Mouse (Mus musculus) layer of hippocampus, postnatal 36 days (tissue): ENCODE measurements around the gene Vps54. TPM values are rescaled to one million over a fixed set of nuclear protein-coding genes. Genes with fewer than 3 reads are reported as not detected.
"Not testable (repeated sequence)": the region's sequence is repeated elsewhere in the genome, so short reads cannot be mapped to it uniquely, and the experiment has no call there.

ENCODE experiments used
- DNase-seq, 2 experiments: peaks; one replicate each; pipeline ENCODE4 v3.0.0; 2022
- total RNA-seq, 2 experiments: library from RNA; stranded (reverse); gene quantifications; 2 replicates each; pipeline ENCODE4 v1.2.3; 2021

Gene Vps54
- total RNA-seq = 10 to 100 TPM; 27.8 to 28.2 TPM

DNA sequence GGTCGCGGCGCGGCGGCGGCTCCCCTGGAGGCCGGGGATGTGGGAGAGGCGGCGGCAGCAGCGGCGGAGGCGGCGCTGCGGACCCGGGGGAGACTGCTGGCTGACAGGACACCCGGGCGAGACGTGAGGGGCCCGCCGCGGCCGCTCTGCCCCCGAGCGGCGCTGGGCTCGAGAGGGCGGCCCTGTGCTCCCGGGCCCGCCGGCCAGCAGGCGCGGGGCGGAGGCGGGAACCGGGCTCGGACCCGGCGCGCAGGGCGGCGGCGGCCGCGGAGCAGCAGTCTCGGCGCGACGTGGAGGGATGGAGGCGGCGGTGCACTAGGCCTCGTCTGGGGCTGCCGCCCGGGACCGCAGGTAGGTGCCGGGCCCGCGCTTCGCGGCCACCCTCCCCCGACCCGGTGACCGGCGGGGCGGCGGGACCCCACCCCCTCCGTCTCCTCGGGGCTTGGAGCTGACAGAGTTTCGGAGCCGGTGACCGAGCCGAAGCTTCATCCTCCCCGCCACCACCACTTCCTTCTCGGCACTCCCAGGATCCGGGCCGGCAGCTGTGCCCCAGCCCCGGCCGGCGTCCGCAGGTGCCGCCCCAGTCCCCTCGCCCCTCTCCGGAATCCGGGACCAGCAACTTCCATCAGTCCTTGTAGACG, at the start of gene Vps54:
Gene Vps54, plus strand, starts transcription at position 261 of the 641 bp plus-strand sequence.
- DNase-seq = peak; percentile 60 to 61

DNA sequence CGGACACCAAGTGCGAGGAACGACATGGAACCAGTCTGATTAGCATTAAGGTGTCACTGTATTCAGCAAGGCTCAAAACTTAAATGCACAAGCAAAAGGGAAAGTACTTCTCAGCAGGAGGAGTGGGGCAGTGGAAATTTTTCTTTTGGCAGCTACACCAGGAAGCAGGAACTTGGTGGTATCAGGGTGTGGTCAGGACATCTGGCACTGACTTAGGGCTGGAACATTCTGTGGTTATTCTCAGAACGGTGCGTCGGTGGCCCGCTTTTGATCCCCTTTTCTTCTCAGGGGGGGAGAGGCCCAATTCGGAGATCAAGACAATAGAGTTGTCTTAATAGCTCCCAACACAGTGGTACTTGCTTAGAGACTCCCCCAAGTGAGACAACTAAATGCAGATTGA, 47.3 kb upstream of the Vps54 start:
- DNase-seq = not testable (repeated sequence)

DNA sequence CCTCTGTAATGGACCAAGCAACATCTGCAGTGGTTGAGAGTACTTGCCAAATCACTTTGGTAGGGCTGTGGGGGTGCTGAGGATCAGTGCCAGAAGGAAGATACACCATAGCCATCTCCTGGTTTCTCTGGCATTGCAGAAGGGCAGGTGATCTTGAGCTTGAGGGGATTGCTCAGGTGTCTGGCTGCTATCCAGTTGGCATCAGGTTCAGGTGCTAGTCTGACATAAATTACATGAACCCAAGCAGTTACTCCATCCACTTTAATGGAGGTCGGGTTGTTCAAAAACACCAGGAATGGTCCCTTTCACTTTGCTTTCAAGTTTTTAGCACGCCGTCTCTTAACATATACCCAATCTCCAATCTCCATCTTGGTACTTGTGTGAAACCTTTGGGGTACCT, 44.2 kb upstream of the Vps54 start:
- DNase-seq = no peak

DNA sequence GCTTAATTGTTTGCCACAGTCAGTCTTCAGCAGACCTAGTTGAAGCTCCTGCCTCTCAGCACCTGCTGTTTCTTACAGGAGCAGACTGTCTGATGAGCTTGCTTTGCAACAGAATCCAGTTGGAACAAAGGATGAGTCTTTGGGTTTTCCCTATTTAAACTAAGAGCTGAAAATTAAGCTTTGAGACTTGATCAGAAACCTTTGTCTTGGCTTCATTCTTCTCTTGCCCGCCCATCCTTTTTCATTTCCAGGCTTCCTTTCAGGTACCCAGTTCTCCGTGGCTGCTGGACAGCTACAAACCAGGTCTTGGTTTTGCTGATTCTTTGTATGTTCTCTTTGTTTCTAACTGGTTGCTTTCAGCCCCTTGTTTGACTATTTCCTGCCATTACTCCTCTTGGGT, 30.0 kb upstream of the Vps54 start:
- no peak for DNase-seq

DNA sequence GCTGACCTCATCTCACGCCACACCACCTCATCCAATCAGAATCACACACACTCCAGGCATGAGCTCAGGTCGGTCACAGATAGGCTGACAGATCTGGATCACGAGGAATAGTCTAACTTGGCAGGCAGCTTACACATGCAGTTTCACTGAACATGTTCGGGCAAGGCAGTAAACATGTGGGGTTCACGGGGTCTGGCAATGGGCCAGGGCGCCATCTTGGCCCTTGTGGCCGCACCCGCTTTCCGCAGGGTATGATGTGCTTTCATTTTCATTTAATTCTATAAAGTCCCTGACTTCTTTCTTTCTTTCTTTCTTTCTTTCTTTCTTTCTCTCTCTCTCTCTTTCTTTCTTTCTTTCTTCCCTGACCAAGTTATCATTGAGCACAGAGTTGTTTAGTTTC, 29.4 kb upstream of the Vps54 start:
- not testable (repeated sequence) for DNase-seq

DNA sequence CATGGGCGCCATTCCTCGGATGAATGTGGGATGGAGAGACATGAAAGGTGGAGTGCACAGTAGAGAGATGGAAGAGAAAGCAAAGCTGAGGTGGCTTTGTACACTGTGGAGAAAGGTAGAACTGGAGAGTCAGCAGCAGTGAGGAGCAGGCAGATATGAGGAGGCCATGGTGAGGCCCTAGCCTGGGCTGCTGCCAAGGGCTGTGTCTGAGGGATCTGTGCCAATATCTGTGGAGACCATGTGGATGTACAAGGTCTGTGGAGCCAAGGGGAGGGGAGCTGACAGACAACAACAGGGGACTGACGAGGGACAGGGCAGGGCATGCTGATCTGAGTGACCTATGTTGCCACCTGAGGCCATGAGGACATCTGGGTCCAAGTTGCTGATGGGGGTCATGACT, 21.7 kb upstream of the Vps54 start:
- DNase-seq = no peak

DNA sequence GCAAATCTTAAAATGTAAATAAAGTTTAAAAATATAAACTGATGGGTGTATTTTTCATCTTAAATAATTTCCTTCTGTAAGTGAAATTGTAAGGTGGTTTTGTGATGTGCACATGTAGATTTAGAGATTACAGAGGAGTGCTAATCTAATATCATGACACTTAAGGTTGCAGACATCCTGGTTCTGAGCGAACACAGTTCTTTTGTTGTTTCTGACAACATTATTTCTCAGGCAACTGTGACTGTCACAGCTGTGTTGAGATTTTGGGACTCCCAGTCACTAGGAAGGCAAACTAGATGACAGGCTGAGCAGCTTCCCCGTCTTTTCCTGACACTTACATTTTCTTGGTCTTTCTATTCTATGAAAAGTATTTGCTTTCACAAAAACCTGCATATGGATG, 19.8 kb upstream of the Vps54 start:
- DNase-seq = no peak

DNA sequence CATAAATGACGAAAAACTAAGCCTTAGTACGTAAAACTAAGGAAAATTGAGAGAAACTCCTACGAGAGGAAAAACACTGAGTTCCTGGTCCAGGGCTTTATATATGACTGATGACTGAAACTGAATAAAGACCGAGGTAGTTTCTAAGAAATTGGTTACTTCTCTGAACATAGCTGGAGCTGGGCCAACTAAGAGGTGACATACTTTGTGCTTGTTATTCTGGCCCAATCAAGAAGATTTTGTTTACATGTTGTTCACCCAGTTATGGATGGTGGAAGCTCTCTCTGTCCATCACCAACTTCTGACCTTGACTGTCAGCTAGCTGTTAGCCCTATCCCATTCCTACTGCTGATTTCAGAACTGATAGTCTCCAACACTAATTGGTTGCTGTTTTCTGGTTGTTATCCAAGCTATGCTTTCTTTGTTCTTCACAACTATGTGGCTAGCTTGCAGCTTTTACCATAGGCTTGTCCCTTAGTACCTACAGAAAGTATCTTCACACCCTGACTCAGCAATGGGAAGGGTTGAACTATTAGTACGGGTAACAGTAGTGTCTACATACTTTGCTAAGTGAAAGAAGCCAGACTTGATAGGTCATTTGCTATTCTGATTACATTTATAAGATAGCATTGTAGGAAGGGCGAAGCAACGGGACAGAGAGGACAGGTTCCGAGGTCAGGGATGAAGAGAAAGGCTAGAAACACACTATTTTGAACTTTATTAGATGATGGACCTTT, 19.1 kb upstream of the Vps54 start:
- DNase-seq = no peak

DNA sequence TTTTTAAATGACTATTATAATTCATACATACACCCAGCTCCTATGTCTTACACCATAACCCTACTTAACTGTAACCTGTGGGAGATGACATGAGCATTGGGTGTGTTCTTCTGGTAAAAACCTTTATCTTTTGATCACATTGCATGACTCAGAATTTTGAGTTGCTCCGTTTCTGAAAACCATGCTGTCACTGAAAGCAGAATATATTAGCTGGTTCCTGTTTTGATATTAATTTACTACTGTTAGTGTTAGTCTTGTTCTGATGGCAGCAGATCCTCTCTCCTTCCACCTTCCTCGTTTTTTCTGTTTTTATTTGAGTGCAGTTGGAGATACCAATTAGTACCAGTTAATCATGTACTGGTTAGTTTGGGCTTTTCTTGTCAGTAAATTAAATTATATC, 18.3 kb upstream of the Vps54 start:
- no peak for DNase-seq

DNA sequence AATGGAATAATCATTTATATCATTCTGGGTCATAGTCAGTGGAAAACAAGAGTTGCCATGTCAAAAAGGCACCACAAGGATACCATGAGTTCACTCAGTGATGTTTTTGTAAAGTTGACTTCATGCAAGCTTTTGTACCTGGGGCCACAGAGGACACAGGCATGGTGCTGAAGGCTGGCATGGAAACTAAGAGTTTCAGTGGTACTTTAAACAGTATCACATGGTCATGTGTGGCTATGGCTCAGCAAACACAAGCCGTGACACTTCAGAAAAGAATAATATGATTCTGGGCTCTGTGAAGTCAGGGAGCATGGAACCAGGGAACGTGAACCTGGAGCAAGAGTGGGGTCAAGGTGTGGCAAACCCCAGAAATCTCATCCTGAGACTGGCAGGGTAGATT, 17.7 kb upstream of the Vps54 start:
- DNase-seq = no peak

DNA sequence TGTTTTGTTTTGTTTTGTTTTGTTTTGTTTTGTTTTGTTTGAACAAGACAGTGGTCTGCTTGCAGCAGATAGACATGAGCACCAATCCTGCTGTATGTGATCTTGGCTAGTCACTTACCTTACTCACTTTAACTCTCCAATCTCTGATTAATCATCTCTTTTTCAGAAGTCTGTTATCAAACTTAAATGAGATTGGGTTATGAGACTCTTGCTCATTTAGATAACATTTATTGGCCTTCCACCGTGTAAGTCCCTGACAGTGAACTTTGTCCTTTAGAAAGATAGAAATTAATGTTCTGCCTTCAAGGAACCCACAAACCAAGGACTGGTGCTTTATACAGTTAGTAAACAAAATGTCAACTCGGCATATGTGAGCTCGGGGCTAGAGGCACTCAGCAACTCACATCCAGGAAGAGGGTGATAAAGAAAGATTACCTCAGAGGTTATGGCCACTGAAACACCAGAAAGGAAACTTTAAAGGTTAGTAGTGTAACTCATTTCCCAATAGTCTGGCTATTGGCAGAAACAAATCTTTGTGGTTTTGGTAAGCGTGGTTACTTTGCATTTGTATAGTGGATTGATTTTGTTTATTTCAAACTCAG, 16.4 kb upstream of the Vps54 start:
- DNase-seq = no peak

DNA sequence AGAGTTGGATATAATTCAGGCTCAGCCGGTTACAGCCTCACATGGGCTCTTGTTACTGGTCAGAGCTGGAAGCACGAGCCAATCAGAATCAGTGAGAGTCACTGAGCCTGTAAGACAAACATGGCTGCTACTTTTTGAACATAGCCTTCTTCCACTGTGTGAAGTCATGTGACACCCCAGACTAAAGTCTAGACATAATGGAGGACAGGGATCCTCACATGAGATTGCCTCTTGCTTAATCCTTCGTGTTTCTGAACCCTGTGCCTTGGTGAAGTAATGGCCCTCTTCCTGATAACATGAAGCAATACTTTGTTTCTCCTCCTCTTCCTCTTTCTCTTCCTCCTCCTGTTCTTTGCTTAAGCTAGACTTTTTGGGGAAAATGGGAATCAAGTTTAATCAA, 15.5 kb upstream of the Vps54 start:
- DNase-seq = no peak

DNA sequence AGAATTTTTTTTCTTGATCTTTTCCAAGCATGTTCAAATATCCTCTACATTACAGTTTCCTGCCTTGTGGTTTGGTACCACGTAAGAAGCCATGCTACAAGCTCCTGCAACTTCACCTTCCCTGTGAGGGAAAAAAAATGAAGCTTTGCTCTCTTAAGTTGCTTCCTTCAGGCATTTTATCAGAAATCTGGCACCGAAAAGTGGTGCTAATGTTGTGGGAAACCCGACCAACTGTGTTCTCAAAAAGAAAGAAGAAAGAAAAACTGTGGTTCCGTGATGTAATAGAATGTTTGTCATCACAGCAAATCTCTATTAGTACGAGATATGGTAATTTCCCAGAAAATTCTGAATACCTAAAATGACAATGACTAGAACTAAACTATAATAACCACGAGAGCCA, 15.0 kb upstream of the Vps54 start:
- no peak for DNase-seq

DNA sequence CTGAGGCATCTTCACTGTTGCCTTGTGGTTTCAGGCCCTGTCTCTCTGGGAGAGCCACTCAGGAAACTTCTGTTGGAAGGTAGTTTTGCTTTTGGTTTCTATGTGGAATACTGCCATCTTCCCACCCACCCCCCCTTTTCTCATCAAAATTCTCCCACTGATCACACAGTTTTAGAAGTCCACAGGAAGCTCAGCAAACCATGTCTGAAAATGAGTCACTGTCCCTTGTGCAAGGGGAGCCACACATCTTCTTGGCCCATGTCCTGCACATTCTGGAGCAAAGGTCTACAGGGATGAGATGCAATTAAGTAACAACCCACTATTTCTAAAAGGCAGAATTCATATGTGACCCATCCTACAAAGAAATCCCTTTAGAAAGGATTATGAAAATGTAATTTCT, 14.6 kb upstream of the Vps54 start:
- DNase-seq = no peak

DNA sequence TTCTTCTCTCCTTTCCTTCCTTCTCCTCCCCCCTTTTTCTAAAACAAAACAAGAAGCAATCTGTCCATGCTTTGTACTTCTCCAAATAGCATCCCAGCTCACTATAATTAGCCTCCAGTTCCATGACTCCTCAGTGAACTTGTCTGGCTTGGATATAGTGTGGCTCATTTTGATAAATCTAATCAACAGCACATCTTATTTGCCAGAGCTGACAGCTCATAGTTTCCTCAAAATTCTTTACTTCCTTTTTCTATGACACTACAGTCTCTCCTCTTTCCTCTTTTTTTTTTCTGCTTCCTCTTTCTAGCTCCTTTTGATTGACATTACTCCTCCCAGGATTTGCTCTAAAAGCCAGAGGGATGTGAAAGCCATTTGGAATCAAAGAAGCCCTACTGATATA, 14.1 kb upstream of the Vps54 start:
- no peak for DNase-seq

DNA sequence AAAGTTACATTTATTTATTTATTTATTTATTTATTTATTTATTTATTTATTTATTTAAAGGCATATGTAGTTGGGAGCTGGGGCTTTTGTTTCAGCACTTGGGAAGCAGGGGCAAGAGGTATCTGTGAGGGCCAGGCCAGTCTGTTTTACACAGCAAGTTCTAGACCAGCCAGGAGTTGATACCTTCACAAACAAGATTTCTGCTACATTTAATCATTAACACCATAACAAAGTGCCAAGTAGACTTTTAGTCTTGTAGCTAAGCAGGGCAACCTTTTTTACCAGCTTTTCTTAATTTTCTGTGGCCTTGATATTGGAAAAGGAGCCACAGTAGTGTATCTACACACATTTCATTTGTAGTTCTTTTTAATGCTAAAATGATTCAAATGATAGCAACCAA, 3.7 kb upstream of the Vps54 start:
- DNase-seq = no peak

DNA sequence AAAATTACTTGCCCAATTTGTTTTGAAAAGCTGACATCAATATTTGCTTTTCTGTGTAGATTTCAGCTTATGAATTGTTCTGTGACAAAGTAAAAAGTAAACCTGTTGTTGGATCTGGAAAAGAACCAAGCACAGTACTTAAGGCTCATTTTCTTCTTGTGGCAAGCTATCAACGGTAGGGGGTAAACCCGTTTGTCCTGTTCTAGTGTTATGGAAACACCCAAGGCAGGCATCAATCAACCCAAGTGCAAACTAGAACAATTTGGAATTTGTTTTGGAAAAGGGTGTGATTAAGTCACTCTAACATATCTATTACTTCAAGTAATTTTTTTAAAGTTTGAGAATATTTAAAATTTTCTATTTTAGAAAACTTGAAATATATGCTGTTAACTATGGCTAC, 3.3 kb upstream of the Vps54 start:
- DNase-seq = no peak

DNA sequence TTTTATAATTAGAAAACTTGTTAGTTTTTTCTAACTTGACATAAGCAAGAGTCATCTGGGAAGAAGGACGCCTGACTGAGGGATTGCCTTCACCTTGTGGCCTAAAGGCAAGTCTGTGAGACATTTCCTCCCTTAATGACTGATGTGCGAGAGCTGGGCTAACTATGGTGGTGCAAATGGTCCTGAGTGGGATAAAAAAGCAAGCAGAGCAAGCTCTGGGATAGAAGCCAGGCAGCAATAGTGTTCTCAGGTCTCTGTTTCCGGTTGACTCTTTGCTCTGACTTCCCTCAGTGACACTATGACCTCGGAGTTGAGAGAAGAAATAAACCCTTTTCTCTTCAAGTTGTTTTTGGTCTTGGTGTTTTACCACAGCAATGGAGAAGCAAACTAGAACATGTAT, 2.1 kb upstream of the Vps54 start:
- DNase-seq = no peak

DNA sequence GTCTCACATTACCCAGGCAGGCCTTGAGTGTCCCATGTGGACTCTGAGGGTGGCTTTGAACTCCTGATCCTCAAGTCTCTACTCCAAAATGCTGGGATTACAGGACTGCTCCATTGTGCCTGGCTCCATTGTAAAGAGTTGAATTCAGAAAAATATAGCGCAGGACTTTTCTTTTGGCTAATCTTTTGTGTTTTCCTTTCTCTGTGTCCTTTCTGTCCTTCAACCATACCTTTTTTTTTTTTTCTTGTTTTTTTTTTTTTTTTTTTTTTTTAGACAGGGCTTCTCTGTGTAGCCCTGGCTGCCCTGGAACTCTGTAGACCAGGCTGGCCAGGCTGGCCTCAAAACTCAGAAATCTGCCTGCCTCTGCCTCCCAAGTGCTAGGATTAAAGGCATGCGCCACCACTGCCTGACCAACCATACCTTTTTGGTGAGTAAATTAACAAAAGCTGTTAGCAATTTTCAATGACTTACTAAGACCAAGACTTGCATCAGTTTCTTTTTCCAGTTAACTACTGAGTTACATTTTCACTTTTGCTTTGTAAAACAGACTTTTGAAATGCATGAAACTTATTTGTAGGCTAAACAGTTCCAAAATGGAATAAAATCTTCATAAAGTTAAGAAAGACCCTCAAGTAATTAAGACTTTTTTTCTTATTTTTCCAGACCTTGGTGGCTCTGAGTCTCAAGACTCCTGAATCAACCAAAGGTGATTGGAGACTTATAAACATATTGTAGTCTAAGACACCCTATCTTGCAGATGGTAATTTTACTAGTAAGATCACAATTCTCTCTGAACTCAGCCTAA, 1.4 kb upstream of the Vps54 start:
- no peak for DNase-seq

DNA sequence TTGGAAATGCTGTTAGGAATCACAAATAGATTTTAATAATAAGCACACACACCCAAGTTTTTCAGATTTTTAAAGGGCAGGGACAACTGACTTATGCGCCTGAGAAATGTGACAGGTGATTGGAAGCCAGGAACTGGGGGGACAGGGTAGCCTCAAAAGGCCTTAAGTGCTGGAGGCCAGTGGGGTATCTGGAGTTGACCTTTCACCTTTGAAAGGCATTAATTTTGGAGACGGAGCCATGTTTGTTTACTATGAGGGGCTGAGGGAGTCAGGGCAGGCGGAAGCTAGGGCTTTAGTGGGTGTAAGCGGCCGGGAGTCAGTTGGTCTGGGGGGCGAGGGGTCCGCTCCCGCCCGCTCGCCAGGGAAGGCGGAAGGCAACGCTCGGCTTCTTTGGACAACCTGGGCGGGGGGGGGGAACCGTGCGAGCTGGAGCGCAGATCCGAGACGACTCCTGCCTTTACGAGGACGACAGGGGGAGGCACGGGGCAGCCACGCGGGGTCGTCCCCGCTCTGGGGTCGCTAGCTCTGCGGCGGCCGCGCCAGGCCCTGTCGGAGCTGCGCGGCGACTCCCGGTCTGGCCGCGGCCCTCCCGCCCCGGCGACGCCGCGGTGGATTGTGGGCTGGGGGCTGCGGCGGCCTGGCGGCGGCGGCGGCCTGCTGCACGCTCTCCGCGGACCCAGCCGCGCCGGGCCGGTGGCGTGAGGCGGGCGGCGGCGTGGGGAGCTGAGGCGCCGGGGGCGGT, 631 bp upstream of the Vps54 start:
- no peak for DNase-seq

DNA sequence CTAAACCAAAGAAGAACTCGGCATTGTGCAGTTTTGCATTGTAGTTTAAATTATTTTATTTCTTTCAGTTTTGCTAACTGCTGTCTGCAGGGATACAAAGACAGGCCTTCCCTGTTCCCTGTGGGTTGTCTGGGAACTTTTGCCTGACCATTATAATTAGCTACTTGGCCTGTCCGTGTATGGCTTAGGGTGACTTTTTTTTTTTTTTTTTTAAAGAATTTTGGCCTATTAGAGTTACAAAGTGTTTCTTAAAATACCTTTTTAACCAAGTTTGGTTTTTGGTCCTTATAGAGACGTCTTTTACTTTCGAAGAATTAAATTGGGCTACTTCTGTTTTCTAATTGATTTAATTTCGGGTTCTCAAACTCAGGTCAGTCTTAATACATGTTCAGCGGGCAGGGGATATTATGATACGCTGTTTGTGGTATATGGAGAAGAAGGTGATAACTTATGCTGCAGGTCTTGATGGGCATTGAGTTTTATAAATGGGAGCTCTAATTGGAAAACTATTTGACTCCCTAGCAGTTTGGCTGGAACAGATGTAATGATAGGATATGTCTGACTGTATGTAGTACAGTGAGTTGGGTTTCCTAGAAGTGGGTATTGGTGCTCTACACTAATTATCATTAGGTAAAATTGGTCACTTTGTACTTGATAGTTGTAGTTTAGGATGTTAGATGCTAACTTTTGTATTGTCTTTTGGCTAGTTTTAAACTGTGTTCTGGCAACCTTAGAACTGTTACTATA, 855 bp downstream of the Vps54 start:
- no peak for DNase-seq

DNA sequence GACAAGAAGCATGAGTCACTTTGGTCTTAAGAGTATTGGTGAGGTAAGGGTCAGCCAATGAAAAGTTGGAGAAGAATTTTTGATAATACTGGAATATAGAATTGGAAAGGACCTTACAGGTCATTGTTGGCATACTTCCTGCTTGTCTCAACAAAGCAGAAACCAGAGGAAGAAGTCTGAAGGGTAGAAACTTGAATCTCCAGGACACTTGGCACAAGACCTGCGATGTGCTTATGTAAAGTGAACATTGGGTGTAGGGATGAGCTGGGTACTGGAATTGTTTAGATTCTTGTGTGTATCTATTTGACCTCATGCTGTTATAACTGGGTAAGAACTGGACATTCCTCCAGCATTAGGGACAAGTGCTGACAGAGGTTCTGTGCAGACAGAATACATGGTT, 2.3 kb downstream of the Vps54 start:
- no peak for DNase-seq
